Mouse (Mus musculus): ENCODE results near the gene Ttbk1.

DNA sequence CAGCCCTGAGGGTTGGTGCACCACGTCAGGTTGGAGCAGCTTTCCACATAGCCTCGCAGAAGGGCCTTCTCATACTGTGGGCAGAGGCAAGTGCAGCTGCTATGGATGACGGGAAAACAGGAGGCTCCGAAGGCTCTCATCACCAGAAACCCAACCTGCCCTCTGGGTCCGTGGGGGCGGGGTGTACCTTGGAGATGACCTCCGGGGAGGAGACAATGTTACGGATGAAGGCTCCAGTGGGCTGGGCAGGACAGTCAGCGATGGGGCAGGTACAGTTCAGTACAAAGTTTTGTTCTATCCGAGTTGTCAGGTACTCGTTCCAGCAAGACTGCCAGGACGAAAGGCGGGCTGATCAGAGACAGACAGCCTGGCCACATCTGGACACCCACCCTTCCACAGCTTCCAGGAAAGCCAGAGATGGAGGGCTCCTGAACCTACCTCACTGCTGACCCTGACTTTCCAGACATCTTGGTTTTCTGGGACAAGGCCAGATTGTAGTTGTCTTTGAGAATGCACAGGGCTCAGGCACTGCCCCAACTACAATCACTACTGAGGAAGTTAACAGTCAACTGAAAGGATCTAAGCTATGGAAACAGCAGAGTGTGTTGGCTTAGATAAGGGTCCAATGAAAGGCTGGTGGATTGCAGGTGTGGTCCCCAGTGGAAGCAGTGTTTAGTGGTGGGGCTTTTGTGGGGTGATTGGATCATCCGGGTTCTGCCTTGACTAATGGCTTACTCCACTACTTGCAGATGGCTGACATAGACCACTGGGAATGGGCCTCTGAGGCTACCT lies 16.6 kb upstream of the Ttbk1 start:
- TF ChIP-seq CTCF (IDR thresholded peaks at IDR 0.05; ENCODE audit: low read depth) = no peak
- TF ChIP-seq EP300 (IDR thresholded peaks at IDR 0.05; ENCODE audit: low read depth) = no peak
